Mouse (Mus musculus) cortical plate, adult 2 months (tissue): ENCODE results near the gene Taf1b. TPM values are rescaled to one million over a fixed set of nuclear protein-coding genes. Genes with fewer than 3 reads are reported as not detected.

Experiments
- H3K27ac ChIP-seq: fragments of 200-500 bp; 2 replicates; pipeline ENCODE4 v1.5.1; 2012; ENCODE audit warnings: low read length, control low read depth, inconsistent platforms; ENCODE audit not compliant: insufficient read depth
- H3K4me1 ChIP-seq: fragments of 200-500 bp; 2 replicates; pipeline ENCODE4 v1.6.1; 2011; ENCODE audit warnings: low read length; ENCODE audit not compliant: control insufficient read depth, insufficient read depth
- H3K4me3 ChIP-seq: fragments of 200-500 bp; 2 replicates; pipeline ENCODE4 v1.5.1; 2011; ENCODE audit warnings: mild to moderate bottlenecking, low read length, control low read depth; ENCODE audit not compliant: insufficient read depth
- CTCF ChIP-seq: fragments of 200-500 bp; IDR thresholded peaks from 2 replicates; pipeline ENCODE4 v1.5.1; 2011; ENCODE audit warnings: mild to moderate bottlenecking, control low read depth, low read length; ENCODE audit not compliant: insufficient read depth; ENCODE audit errors: extremely low read depth
- POLR2A ChIP-seq: fragments of 200-500 bp; IDR thresholded peaks from 2 replicates; pipeline ENCODE4 v1.6.1; 2011; ENCODE audit warnings: mild to moderate bottlenecking, low read length, control low read depth; ENCODE audit not compliant: insufficient read depth; ENCODE audit errors: extremely low read depth
- polyA plus RNA-seq: library from polyadenylated mRNA; depleted of rRNA; stranded (reverse); fragments of >200 nt; gene quantifications from 2 replicates; pipeline ENCODE4 v1.2.3, GENCODE M21; 2012; rRNA removed

Gene Taf1b
- polyA plus RNA-seq, 1 experiment, result 23.8 TPM

GRCm38 (mm10) chr12:24597376-24597775 is 99.2 kb downstream of the Taf1b start:
- peaks cover 7% of the 10 kb centered on the region; the same call in 1 of the 2 replicates for H3K4me1 ChIP-seq
- no peak overlapping the region for H3K27ac ChIP-seq
- no peak for TF ChIP-seq POLR2A
- no peak for TF ChIP-seq CTCF
- no peak overlapping the region for H3K4me3 ChIP-seq

- no peak overlapping the region for H3K4me3 ChIP-seq
- TF ChIP-seq CTCF (no peak), POLR2A (no peak)
- H3K4me1 ChIP-seq, result no peaks in the 10 kb centered on the region
- no peak overlapping the region for H3K27ac ChIP-seq
Measured at GRCm38 (mm10) chr12:24599366-24599895, 101.3 kb downstream of the Taf1b start.

DNA sequence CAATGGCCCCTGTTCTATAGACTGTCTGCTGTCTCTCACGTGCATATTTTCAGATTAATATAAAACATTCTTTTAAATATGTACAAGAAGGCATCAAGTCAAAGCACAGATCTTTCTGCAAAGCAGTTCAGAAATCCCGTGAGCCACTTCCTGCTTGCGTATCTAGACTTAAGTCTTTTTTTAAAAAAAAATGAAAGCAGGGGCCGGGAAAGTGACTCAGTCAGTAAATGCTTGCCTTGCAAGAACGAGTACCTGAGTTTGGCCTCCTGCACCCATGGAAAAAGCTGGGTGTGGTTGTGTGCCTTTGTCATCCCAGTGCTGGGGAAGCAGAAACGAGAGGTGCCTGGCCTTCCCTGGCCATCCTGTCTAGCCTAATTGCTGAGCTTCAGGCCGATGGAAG is 101.9 kb downstream of the Taf1b start:
- Histone ChIP-seq H3K27ac (no peak overlapping the region), H3K4me3 (no peak overlapping the region), H3K4me1 (no peaks in the 10 kb centered on the region)
- TF ChIP-seq CTCF (no peak), POLR2A (no peak)

GRCm38 (mm10) chr12:24600806-24601205 is 102.6 kb downstream of the Taf1b start:
- Histone ChIP-seq H3K27ac (no peak overlapping the region), H3K4me1 (no peaks in the 10 kb centered on the region), H3K4me3 (no peak overlapping the region)
- TF ChIP-seq POLR2A (no peak), CTCF (peak; percentile 83)

GRCm38 (mm10) chr12:24603266-24603665 is 105.1 kb downstream of the Taf1b start:
- Histone ChIP-seq H3K4me3 (no peak overlapping the region), H3K27ac (no peak overlapping the region), H3K4me1 (no peaks in the 10 kb centered on the region)
- peak; percentile 51 for TF ChIP-seq CTCF
- no peak for TF ChIP-seq POLR2A

DNA sequence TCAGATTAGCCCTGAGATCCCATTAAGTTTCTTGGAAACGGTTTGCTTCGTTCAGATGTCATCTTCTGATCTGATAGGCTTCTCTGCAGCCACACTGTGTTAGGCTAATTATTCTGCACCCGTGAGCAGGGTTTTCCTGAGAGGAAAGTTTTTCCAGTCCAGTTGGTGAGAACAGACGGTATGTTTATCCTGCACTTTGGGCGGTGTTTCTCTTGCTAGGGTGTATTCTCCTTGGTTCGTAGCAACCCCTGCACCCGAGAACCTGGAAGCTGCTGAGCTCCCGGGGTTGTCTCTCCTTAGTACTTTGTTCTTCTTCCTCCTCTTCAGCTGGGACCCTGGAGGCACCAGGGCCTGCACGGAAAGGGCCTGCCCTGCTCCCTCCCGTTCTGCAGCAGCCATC is 108.0 kb downstream of the Taf1b start:
- H3K27ac ChIP-seq, result no peak overlapping the region
- peaks cover 4% of the 10 kb centered on the region; the same call in 1 of the 2 replicates for H3K4me1 ChIP-seq
- no peak overlapping the region for H3K4me3 ChIP-seq
- TF ChIP-seq POLR2A (no peak), CTCF (no peak)

Other genes with a start within 250 kb of the Taf1b start
- gene Grhl1, start 73.9 kb downstream of the Taf1b start, polyA plus RNA-seq, result 9.8 and 12.9 TPM in 2 replicates
- 6.7 and 7.2 TPM in 2 replicates for gene Klf11, start 152.9 kb downstream of the Taf1b start, polyA plus RNA-seq
- 13.7 and 14.7 TPM in 2 replicates for gene Cys1, start 183.5 kb downstream of the Taf1b start, polyA plus RNA-seq
- 1.6 and 1.8 TPM in 2 replicates for gene Rrm2, start 209.9 kb downstream of the Taf1b start, polyA plus RNA-seq